Mouse (Mus musculus) C2C12 (cell line): ENCODE measurements at regions not wholly inside any gene's neighbourhood (a gene's known extent, or its start where the extent isn't known, plus 50 kb on each side); places are given as distances from the start of the nearest gene placed in this dataset.
A peak's percentile ranks its signal among the peaks of the same experiment; 100 is the strongest.

Experiments used
- H3K27me3 ChIP-seq: one replicate; pipeline ENCODE4 v1.6.1; 2011; ENCODE audit not compliant: control insufficient read depth, insufficient read depth, insufficient read length
- H3K36me3 ChIP-seq: one replicate; pipeline ENCODE4 v1.6.1; 2011; ENCODE audit not compliant: control insufficient read depth, insufficient read depth
- H3K4me3 ChIP-seq: one replicate; pipeline ENCODE4 v1.5.1; 2011; ENCODE audit warnings: mild to moderate bottlenecking, control low read depth; ENCODE audit not compliant: poor library complexity, insufficient read depth, severe bottlenecking
- H3K79me2 ChIP-seq: one replicate; pipeline ENCODE4 v1.6.1; 2011; ENCODE audit not compliant: control insufficient read depth, insufficient read depth
- H3K79me3 ChIP-seq: one replicate; pipeline ENCODE4 v1.6.1; 2011; ENCODE audit warnings: low read depth, control low read depth
- H3ac ChIP-seq: one replicate; pipeline ENCODE3; 2011; ENCODE audit warnings: low read depth; ENCODE audit not compliant: control insufficient read depth, insufficient read length
- CEBPB ChIP-seq: IDR thresholded peaks from one replicate; pipeline ENCODE4 v1.6.1; 2011; ENCODE audit warnings: low read depth, mild to moderate bottlenecking, control low read depth, moderate library complexity
- CTCF ChIP-seq: IDR thresholded peaks from one replicate; pipeline ENCODE4 v1.5.1; 2011; ENCODE audit not compliant: control insufficient read depth, insufficient read depth, insufficient read length
- FOSL1 ChIP-seq: IDR thresholded peaks from one replicate; pipeline ENCODE4 v1.8.0; 2011; ENCODE audit warnings: mild to moderate bottlenecking, low read length; ENCODE audit not compliant: poor library complexity, insufficient read depth, severe bottlenecking
- MAX ChIP-seq: IDR thresholded peaks from one replicate; pipeline ENCODE4 v1.6.1; 2011; ENCODE audit warnings: mild to moderate bottlenecking, control low read depth
- MYOD1 ChIP-seq: IDR thresholded peaks from one replicate; pipeline ENCODE4 v1.6.1; 2011; ENCODE audit warnings: low read depth; ENCODE audit not compliant: control insufficient read depth, insufficient read length
- MYOG ChIP-seq: IDR thresholded peaks from one replicate; pipeline ENCODE4 v1.6.1; 2011; ENCODE audit not compliant: control insufficient read depth, insufficient read length; ENCODE audit errors: extremely low read depth
- USF1 ChIP-seq: IDR thresholded peaks from one replicate; pipeline ENCODE4 v1.6.1; 2011; ENCODE audit warnings: low read depth, mild to moderate bottlenecking, control low read depth, moderate library complexity

DNA sequence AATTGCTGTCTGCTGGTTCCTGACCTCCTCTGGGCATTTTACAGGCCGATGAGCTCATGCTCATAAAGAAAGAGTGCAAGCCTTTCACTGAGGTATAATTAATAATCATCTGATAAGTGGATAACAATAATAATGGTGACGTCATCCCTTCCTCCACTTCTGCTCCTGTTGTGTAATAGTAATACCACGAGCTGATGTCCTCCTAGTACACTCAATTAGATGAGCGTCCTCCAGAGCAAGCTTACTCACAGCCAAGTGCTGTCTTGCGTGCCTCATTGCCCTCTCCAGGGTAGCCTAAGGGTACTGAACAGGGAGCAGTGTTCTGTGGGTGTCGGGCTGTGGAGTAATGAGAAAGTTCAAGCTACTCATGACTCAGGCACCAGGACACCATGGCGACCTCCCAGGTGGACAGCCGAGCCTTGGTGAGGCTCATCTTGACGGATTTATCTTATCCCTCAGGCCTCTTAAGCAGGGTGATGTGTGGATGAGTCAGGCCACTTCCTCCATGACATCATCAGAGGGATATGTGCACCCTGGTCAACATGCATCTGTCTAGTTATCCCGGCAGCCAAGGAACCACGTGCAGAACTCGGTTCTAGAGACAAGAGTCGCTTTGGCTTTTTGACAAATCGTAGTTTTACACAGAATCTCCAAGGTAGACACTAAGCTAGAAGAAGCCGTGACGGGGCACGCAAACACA lies 135.9 kb upstream of the Tsc22d1 start:
- H3ac ChIP-seq: no peak overlapping the region
- no peak overlapping the region for H3K4me3 ChIP-seq
- no peaks in the 10 kb centered on the region for H3K36me3 ChIP-seq
- no peaks in the 10 kb centered on the region for H3K79me3 ChIP-seq
- no peaks in the 10 kb centered on the region for H3K79me2 ChIP-seq
- H3K27me3 ChIP-seq: no peaks in the 10 kb centered on the region
- peak; percentile 58 for TF ChIP-seq MAX
- peak; percentile 67 for TF ChIP-seq CEBPB
- TF ChIP-seq USF1: peak; percentile 45
- no peak for TF ChIP-seq CTCF
- TF ChIP-seq MYOD1: peak; percentile 73
- TF ChIP-seq FOSL1: peak; percentile 8
- no peak for TF ChIP-seq MYOG

DNA sequence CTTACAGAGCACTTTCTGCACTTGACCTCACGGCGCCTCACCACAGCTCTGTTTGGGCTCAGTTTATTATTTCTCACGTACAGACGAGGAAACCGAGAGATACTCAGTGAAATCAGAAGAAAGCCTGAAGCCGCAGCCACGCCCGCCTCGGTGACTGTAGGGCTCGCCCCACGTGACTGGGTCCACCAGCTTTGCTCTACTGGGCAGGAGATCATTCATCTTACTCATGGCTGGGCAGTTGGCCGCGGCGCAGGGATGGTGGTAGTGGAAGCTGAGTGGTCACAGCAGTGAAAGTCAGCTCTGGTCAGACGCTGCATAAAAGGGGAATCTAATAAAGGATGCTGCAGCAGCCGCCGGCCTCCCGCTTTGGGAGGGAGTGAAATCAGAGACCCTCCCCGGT lies 135.2 kb upstream of the Tsc22d1 start:
- no peak for TF ChIP-seq CTCF
- TF ChIP-seq FOSL1: no peak
- TF ChIP-seq USF1: no peak
- no peak for TF ChIP-seq MYOG
- no peak for TF ChIP-seq MYOD1
- no peak for TF ChIP-seq CEBPB
- H3K36me3 ChIP-seq: no peaks in the 10 kb centered on the region
- H3K27me3 ChIP-seq: no peaks in the 10 kb centered on the region
- H3ac ChIP-seq: no peak overlapping the region
- no peak overlapping the region for H3K4me3 ChIP-seq
- H3K79me2 ChIP-seq: no peaks in the 10 kb centered on the region
- H3K79me3 ChIP-seq: no peaks in the 10 kb centered on the region

DNA sequence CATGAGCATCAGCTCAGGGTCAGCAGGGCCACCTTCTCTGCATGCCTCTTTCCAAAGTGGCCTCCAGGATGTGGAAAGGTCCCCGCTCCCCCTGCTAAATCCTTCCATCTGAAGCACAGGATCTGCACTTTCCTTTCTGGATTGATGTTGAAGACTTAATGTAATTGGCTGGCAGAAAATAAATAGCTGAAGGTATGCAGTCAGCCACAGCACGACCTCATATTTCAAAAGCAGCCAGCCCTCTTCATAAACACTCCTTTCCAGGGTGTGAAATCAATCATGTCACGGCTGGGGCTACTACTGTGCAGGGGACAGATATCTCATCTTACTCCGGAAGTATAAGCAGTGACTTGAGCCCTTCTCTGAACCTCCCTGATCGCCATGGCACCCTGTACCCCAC lies 132.9 kb upstream of the Tsc22d1 start:
- no peaks in the 10 kb centered on the region for H3K79me2 ChIP-seq
- TF ChIP-seq MAX (no peak), MYOD1 (no peak), CTCF (no peak), FOSL1 (no peak), MYOG (no peak), CEBPB (no peak), USF1 (no peak)

DNA sequence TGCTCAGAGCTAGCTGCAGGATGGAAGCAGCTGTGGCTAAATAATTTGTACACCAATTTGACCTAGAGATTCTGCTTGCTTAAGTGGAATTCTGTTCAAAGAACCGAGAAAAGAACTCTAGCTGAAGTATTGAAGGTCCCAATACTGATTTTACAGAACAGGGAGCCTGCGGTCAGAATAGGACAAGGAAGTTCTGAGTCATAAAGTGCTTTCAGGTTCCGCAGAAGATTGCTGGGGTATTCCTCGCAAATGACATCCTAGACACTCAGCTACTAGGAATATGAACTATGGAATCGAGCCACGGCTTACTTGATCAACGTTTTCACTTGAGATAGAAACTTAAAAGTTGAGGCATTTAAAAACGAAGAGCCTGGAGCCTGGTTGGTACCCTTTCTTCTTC lies 127.0 kb upstream of the Tsc22d1 start:
- Histone ChIP-seq H3K36me3 (no peaks in the 10 kb centered on the region), H3K79me3 (no peaks in the 10 kb centered on the region), H3K27me3 (no peaks in the 10 kb centered on the region), H3ac (no peak overlapping the region), H3K4me3 (no peak overlapping the region), H3K79me2 (no peaks in the 10 kb centered on the region)
- TF ChIP-seq USF1 (no peak), FOSL1 (no peak), CEBPB (no peak), CTCF (no peak), MAX (no peak), MYOG (no peak), MYOD1 (no peak)

More for the DNA sequence above, 132.9 kb upstream of the Tsc22d1 start:
- H3K4me3 ChIP-seq: no peak overlapping the region
- H3K36me3 ChIP-seq: no peaks in the 10 kb centered on the region
- no peaks in the 10 kb centered on the region for H3K79me3 ChIP-seq
- no peaks in the 10 kb centered on the region for H3K27me3 ChIP-seq
- H3ac ChIP-seq: no peak overlapping the region

DNA sequence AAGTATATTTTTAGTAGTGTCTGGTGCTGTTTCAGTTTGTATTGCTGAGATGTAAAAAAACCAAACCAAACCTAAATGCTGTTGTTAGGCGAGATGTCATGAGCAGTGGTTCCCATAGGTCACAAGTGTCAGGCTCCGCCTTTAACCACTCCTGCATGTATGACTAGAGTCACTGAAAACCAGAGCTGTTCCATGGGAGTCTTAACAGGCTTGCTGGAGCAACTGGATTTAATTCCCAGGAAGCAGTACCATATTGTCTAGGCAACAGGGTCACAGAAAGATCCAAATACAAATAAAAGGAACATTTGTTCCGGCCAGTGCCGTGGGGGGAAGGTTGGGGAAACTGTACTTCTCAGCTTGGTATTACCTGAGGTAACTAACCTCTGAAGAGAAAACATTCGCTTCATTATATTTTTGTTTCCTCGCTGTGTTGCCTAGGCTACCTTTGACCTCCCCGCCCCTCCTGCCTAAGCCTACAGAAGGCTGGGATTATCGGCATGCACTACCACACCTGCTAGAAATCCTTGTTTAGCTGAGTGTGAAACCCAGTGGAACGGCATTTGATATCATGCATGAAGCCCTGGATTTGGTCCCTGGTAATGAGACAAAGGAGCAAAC lies 124.3 kb upstream of the Tsc22d1 start:
- Histone ChIP-seq H3K36me3 (no peaks in the 10 kb centered on the region), H3K4me3 (no peak overlapping the region), H3K79me3 (no peaks in the 10 kb centered on the region), H3ac (no peak overlapping the region), H3K79me2 (no peaks in the 10 kb centered on the region), H3K27me3 (no peaks in the 10 kb centered on the region)
- TF ChIP-seq MYOD1 (no peak), CTCF (no peak), CEBPB (no peak), FOSL1 (no peak)

DNA sequence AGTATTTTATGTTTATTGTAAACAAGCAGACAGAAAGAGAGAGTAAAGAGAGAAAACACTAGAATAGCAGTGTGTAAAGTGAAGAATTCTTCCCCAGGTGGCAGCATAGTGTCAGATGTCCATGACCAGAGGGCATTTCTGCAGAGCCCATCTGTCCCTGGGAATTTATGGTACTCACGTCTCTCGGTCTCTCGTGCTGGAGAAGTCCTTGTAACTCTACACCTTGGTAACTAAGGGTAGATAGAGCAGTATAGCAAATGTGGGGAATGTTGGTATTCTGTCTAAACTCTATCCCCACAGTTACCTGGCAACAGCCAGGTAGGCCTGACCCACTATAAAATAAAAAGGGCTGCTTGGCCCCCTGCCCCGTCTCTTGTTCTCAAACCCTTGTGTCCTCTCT lies 122.5 kb upstream of the Tsc22d1 start:
- Histone ChIP-seq H3K27me3 (no peaks in the 10 kb centered on the region), H3K79me2 (no peaks in the 10 kb centered on the region), H3ac (no peak overlapping the region), H3K79me3 (no peaks in the 10 kb centered on the region), H3K4me3 (no peak overlapping the region), H3K36me3 (no peaks in the 10 kb centered on the region)
- TF ChIP-seq USF1 (no peak), CEBPB (no peak), MYOD1 (no peak), FOSL1 (no peak), MAX (no peak), CTCF (no peak), MYOG (no peak)
